Mouse (Mus musculus) ES-CJ7 (cell line): ENCODE measurements at regions not wholly inside any gene's neighbourhood (a gene's known extent, or its start where the extent isn't known, plus 50 kb on each side); places are given as distances from the start of the nearest gene placed in this dataset.

ENCODE experiments used
- DNase-seq: peaks from one replicate; pipeline ENCODE4 v3.0.0; 2011; ENCODE audit warnings: low read depth, low spot score

GRCm38 (mm10) chr2:61100854-61101253 lies 137.9 kb upstream of the Rbms1 start:
- DNase-seq = no peak

GRCm38 (mm10) chr2:61088501-61088900 lies 125.5 kb upstream of the Rbms1 start:
- no peak for DNase-seq

- no peak for DNase-seq
Measured at GRCm38 (mm10) chr2:61084835-61085234, 121.8 kb upstream of the Rbms1 start.

GRCm38 (mm10) chr2:61083100-61083499 lies 120.1 kb upstream of the Rbms1 start:
- no peak for DNase-seq

GRCm38 (mm10) chr2:61082640-61083039 lies 119.6 kb upstream of the Rbms1 start:
- DNase-seq = no peak

- no peak for DNase-seq
Measured at GRCm38 (mm10) chr2:61080006-61080405, 117.0 kb upstream of the Rbms1 start.

- no peak for DNase-seq
Measured at GRCm38 (mm10) chr2:61071025-61071424, 108.0 kb upstream of the Rbms1 start.

GRCm38 (mm10) chr2:61067877-61068276 lies 104.9 kb upstream of the Rbms1 start:
- no peak for DNase-seq

GRCm38 (mm10) chr2:61062125-61062524 lies 99.1 kb upstream of the Rbms1 start:
- DNase-seq = no peak

GRCm38 (mm10) chr2:61060906-61061305 lies 97.9 kb upstream of the Rbms1 start:
- DNase-seq = no peak

- no peak for DNase-seq
Measured at GRCm38 (mm10) chr2:61058545-61059235, 95.7 kb upstream of the Rbms1 start.

- DNase-seq = no peak
Measured at GRCm38 (mm10) chr2:61052296-61052695, 89.3 kb upstream of the Rbms1 start.

- DNase-seq = peak; percentile 5
Measured at GRCm38 (mm10) chr2:61051808-61052207, 88.8 kb upstream of the Rbms1 start.

- DNase-seq = no peak
Measured at GRCm38 (mm10) chr2:61046111-61046767, 83.2 kb upstream of the Rbms1 start.

GRCm38 (mm10) chr2:61045467-61045866 lies 82.5 kb upstream of the Rbms1 start:
- no peak for DNase-seq

GRCm38 (mm10) chr2:61032920-61033319 lies 69.9 kb upstream of the Rbms1 start:
- no peak for DNase-seq

- no peak for DNase-seq
Measured at GRCm38 (mm10) chr2:61029706-61030105, 66.7 kb upstream of the Rbms1 start.

GRCm38 (mm10) chr2:61028578-61028977 lies 65.6 kb upstream of the Rbms1 start:
- no peak for DNase-seq

- DNase-seq = no peak
Measured at GRCm38 (mm10) chr2:61027686-61028085, 64.7 kb upstream of the Rbms1 start.

GRCm38 (mm10) chr2:61022411-61022810 lies 59.4 kb upstream of the Rbms1 start:
- no peak for DNase-seq

- DNase-seq = no peak
Measured at GRCm38 (mm10) chr2:61020791-61021190, 57.8 kb upstream of the Rbms1 start.

- DNase-seq = no peak
Measured at GRCm38 (mm10) chr2:61013006-61013405, 50.0 kb upstream of the Rbms1 start.
